In genomic region chr15:12039671-12040406, GRCm38 (mm10) we compare ENCODE assay signal across 8 mouse cellular contexts. TPM values are rescaled to one million over a fixed set of nuclear protein-coding genes. Genes with fewer than 3 reads are reported as not detected.
DNase-seq lines count a peak whose midpoint lies in the region; ATAC-seq lines count a peak whose summit lies in the region.

No protein-coding gene starts in this region.

- peak; percentile 64 for ATAC-seq in frontal cortex, adult (ENCODE audit: low TSS enrichment)
- ATAC-seq in hindbrain, embryonic 14.5 days (ENCODE audit: low FRiP score) = peak; percentile 80
- ATAC-seq in neural tube, embryonic 15.5 days (ENCODE audit: low FRiP score) = peak; percentile 86

- peak overlapping the region; percentile 78 for H3K27ac ChIP-seq in hindbrain, embryonic 14.5 days
- peak overlapping the region; percentile 78 for H3K27ac ChIP-seq in neural tube, embryonic 15.5 days (replicated peaks)

- H3K4me1 ChIP-seq in hindbrain, embryonic 14.5 days (replicated peaks; ENCODE audit: control insufficient read depth, insufficient read depth, low read length) = peaks cover 11% of the 10 kb centered on the region
- peaks cover 17% of the 10 kb centered on the region for H3K4me1 ChIP-seq in neural tube, embryonic 15.5 days

- 52% methylated on average over 15 of the region's 15 CpGs for WGBS in hindbrain, embryonic 14.5 days
- 34% methylated on average over 15 of the region's 15 CpGs for WGBS in neural tube, embryonic 15.5 days

- H3K4me3 ChIP-seq in hindbrain, embryonic 14.5 days (replicated peaks; ENCODE audit: low read length) = no peak overlapping the region
- H3K4me3 ChIP-seq in neural tube, embryonic 15.5 days (replicated peaks) = no peak overlapping the region

- peak overlapping the region; percentile 38 for H3K4me2 ChIP-seq in hindbrain, embryonic 14.5 days (replicated peaks)
- peak overlapping the region; percentile 36 for H3K4me2 ChIP-seq in neural tube, embryonic 15.5 days

- no peaks in the 10 kb centered on the region for H3K27me3 ChIP-seq in hindbrain, embryonic 14.5 days (ENCODE audit: control insufficient read depth, insufficient read depth, low read length)
- no peaks in the 10 kb centered on the region for H3K27me3 ChIP-seq in neural tube, embryonic 15.5 days (replicated peaks)

- H3K9ac ChIP-seq in hindbrain, embryonic 14.5 days = peak overlapping the region; percentile 24; the same call in 1 of the 2 replicates
- H3K9ac ChIP-seq in neural tube, embryonic 15.5 days (replicated peaks) = no peak overlapping the region

- H3K9me3 ChIP-seq in hindbrain, embryonic 14.5 days (ENCODE audit: control insufficient read depth, low read length) = no peaks in the 10 kb centered on the region
- no peaks in the 10 kb centered on the region for H3K9me3 ChIP-seq in neural tube, embryonic 15.5 days (replicated peaks)

- DNase-seq in frontal cortex, postnatal 25 days (ENCODE audit: low spot score in 2 of 2) = no peak
- peak; percentile 20 for DNase-seq in right cerebral cortex, adult 18-20 months
- DNase-seq in right cerebral cortex, postnatal 36 days (ENCODE audit: low spot score in 2 of 2) = no peak
- DNase-seq in hindbrain, embryonic 14.5 days (ENCODE audit: low spot score) = peak; percentile 51
- no peak for DNase-seq in Muller cell, postnatal 12 days (ENCODE audit: inconsistent ontology term)
- DNase-seq in c-Kit-positive CD71-positive TER-119-positive erythroid progenitor cells, embryonic 14.5 days (ENCODE audit: low spot score) = no peak

- no peaks in the 10 kb centered on the region for H3K36me3 ChIP-seq in hindbrain, embryonic 14.5 days (replicated peaks; ENCODE audit: control insufficient read depth, insufficient read depth)
- no peaks in the 10 kb centered on the region for H3K36me3 ChIP-seq in neural tube, embryonic 15.5 days

RNA-seq across cellular contexts. Expression of gene Sub1, which starts 43.1 kb away (rescaled TPM):
- 534 and 562 TPM in 2 replicates for polyA plus RNA-seq in hindbrain, embryonic 14.5 days (2014; fragmentation: Nextera tagmentation; extraction: Ambion mirVana)
- polyA plus RNA-seq in neural tube, embryonic 15.5 days (2015; fragmentation: Nextera tagmentation; extraction: Ambion mirVana) = 575 TPM in 2 replicates

Comparison
In these comparisons a context has a peak if more than half of its experiments do, and no peak if none do; other contexts are left out.
1. DNase-seq: peak in right cerebral cortex, adult 18-20 months (single experiment) and hindbrain, embryonic 14.5 days (single experiment); none in frontal cortex, postnatal 25 days (0 of 2), right cerebral cortex, postnatal 36 days (0 of 2), Muller cell, postnatal 12 days (single experiment) and c-Kit-positive CD71-positive TER-119-positive erythroid progenitor cells, embryonic 14.5 days (single experiment).
2. Peak in every context shown above with its lines, with median percentiles within 50 percentile points of each other: ATAC-seq.